9 mouse cellular contexts compared by ENCODE assay signal in the genomic region with DNA sequence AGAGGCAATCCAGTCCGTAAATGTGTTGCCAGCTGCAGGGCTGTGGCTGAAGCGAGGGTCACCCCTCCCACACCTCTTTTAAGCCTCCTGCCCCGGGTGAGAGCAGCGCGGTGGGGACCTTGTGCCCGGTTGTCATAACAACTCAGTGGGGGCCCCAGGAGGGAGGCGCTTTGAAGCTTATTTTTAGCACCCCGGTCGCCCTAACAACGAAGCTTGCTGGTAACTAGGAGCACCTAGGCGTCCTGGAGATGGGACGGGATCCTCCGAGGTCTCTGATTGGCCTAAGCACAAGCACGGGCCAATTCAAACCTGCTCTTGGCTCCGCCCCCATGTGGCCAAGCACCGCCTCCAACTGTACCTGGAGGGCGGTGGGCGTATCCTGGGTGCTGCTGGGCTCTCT. TPM values are rescaled to one million over a fixed set of nuclear protein-coding genes. Genes with fewer than 3 reads are reported as not detected.
DNase-seq lines count a peak whose midpoint lies in the region; ATAC-seq and TF ChIP-seq lines count a peak whose summit lies in the region.
"Had no signal": no experiment of that assay in that cellular context is flagged by ENCODE, and none has a peak within 500 bp of the region (broad histone marks: within the 10 kb centered on the region; RNA-seq: fewer than 3 reads in every experiment).

No protein-coding gene starts in this region.

- peak; percentile 26; the same call in 1 of the 2 replicates for ATAC-seq in forebrain, embryonic 15.5 days (replicated peaks)
- ATAC-seq in midbrain, postnatal 0 days (ENCODE audit: low FRiP score) = peak; percentile 77

- no peaks in the 10 kb centered on the region for H3K4me1 ChIP-seq in ES-Bruce4 (ENCODE audit: control insufficient read depth, insufficient read depth, low read length)
- H3K4me1 ChIP-seq in forebrain, embryonic 15.5 days = peaks cover 39% of the 10 kb centered on the region
- peaks cover 18% of the 10 kb centered on the region; the same call in 1 of the 2 replicates for H3K4me1 ChIP-seq in midbrain, postnatal 0 days (ENCODE audit: insufficient read depth, low read length)

- TF ChIP-seq CTCF in ES-Bruce4 (IDR thresholded peaks at IDR 0.05; ENCODE audit: low read depth, low read length) = no peak
- TF ChIP-seq CTCF in midbrain, postnatal 0 days (IDR thresholded peaks at IDR 0.05) = 0 out of 2 replicates have a peak, but pooled peaks have one; percentile 27

- no peaks in the 10 kb centered on the region for H3K27me3 ChIP-seq in ES-Bruce4 (ENCODE audit: control insufficient read depth, insufficient read depth, low read length, poor library complexity, severe bottlenecking)
- peaks cover 7% of the 10 kb centered on the region; the same call in 1 of the 2 replicates for H3K27me3 ChIP-seq in forebrain, embryonic 15.5 days
- H3K27me3 ChIP-seq in midbrain, postnatal 0 days (ENCODE audit: insufficient read depth, low read length) = no peaks in the 10 kb centered on the region

- H3K4me2 ChIP-seq in forebrain, embryonic 15.5 days (replicated peaks) = peak overlapping the region; percentile 25
- H3K4me2 ChIP-seq in midbrain, postnatal 0 days (ENCODE audit: low read depth, low read length, poor library complexity, severe bottlenecking) = peak overlapping the region; percentile 40

- peak; percentile 42 to 48 for DNase-seq in cerebellum, postnatal 10 days
- no peak for DNase-seq in cerebellum, adult 11 months
- peak; percentile 61 to 67 for DNase-seq in layer of hippocampus, postnatal 14 days (ENCODE audit: low spot score in 2 of 2)
- peak; percentile 72 for DNase-seq in midbrain, postnatal 0 days (ENCODE audit: low spot score)
- peak; percentile 24 to 39 for DNase-seq in thymus, postnatal 36 days
- no peak for DNase-seq in gastrocnemius, adult 8-10 months (ENCODE audit: low spot score in 2 of 2)

- 2% methylated on average over 18 of the region's 18 CpGs for WGBS in forebrain, embryonic 15.5 days
- 3% methylated on average over 18 of the region's 18 CpGs for WGBS in midbrain, postnatal 0 days

- no peaks in the 10 kb centered on the region for H3K9me3 ChIP-seq in ES-Bruce4 (replicated peaks; ENCODE audit: control insufficient read depth, insufficient read depth, low read length, poor library complexity, severe bottlenecking)
- H3K9me3 ChIP-seq in forebrain, embryonic 15.5 days = no peaks in the 10 kb centered on the region
- H3K9me3 ChIP-seq in midbrain, postnatal 0 days (ENCODE audit: low read length) = no peaks in the 10 kb centered on the region

- no peak for TF ChIP-seq EP300 in ES-Bruce4 (IDR thresholded peaks at IDR 0.05; ENCODE audit: insufficient read depth, low read depth, low read length)

- no peak for TF ChIP-seq POLR2A in ES-Bruce4 (IDR thresholded peaks at IDR 0.05; ENCODE audit: insufficient read depth, low read length)

- H3K4me3 ChIP-seq in ES-Bruce4 (ENCODE audit: low read depth, low read length) = 0 out of 2 replicates have a peak overlapping the region, but pooled peaks have one; percentile 3
- H3K4me3 ChIP-seq in forebrain, embryonic 15.5 days = no peak overlapping the region
- 0 out of 2 replicates have a peak overlapping the region, but pooled peaks have one; percentile 2 for H3K4me3 ChIP-seq in midbrain, postnatal 0 days (ENCODE audit: low read depth, low read length)

- no peak overlapping the region for H3K9ac ChIP-seq in ES-Bruce4 (ENCODE audit: low read depth, poor library complexity, severe bottlenecking)
- H3K9ac ChIP-seq in forebrain, embryonic 15.5 days (replicated peaks) = no peak overlapping the region
- no peak overlapping the region for H3K9ac ChIP-seq in midbrain, postnatal 0 days (replicated peaks; ENCODE audit: low read length, poor library complexity, severe bottlenecking)

- no peaks in the 10 kb centered on the region for H3K36me3 ChIP-seq in ES-Bruce4 (ENCODE audit: control insufficient read depth, insufficient read depth, low read length, poor library complexity, severe bottlenecking)
- H3K36me3 ChIP-seq in forebrain, embryonic 15.5 days = no peaks in the 10 kb centered on the region
- 0 out of 2 replicates have a peak, but pooled peaks cover 3% of the 10 kb centered on the region for H3K36me3 ChIP-seq in midbrain, postnatal 0 days (ENCODE audit: insufficient read depth, low read length)

- H3K27ac ChIP-seq in ES-Bruce4 (ENCODE audit: insufficient read depth, low read length) = no peak overlapping the region
- 0 out of 2 replicates have a peak overlapping the region, but pooled peaks have one; percentile 0 for H3K27ac ChIP-seq in forebrain, embryonic 15.5 days (replicated peaks)
- peak overlapping the region; percentile 65 for H3K27ac ChIP-seq in midbrain, postnatal 0 days (ENCODE audit: low read depth, low read length)

RNA-seq across cellular contexts. Expression of gene Necab2, which starts 19.6 kb away (rescaled TPM):
- 3.8 and 4.3 TPM in 2 replicates for polyA plus RNA-seq in ES-Bruce4 (2011; ENCODE audit: insufficient read depth, insufficient read length, low read depth, missing spikeins)
- polyA plus RNA-seq in forebrain, embryonic 15.5 days (2015; fragmentation: Nextera tagmentation; extraction: Ambion mirVana) = 15.7 and 17.9 TPM in 2 replicates
- 100 to 1,000 TPM; 126 to 129 TPM for total RNA-seq in layer of hippocampus, postnatal 14 days (2021)
- 106 and 119 TPM in 2 replicates for total RNA-seq in midbrain, postnatal 0 days (2014; rRNA removed)
- 76.6 and 84.6 TPM in 2 replicates for polyA plus RNA-seq in midbrain, postnatal 0 days (2015; fragmentation: Nextera tagmentation; extraction: Ambion mirVana)
- under 1 TPM in 1 of 4 experiments, not detected in 3; 0.22 TPM for total RNA-seq in gastrocnemius, adult 8-10 months (2022)
- total RNA-seq: common myeloid progenitor, adult 5-6 weeks had no signal

RNA-seq across cellular contexts. Expression of gene Osgin1, which starts 32.2 kb away (rescaled TPM):
- not detected in 2 replicates for polyA plus RNA-seq in ES-Bruce4 (2011; ENCODE audit: insufficient read depth, insufficient read length, low read depth, missing spikeins)
- 0.19 and 0.22 TPM in 2 replicates for polyA plus RNA-seq in forebrain, embryonic 15.5 days (2015; fragmentation: Nextera tagmentation; extraction: Ambion mirVana)
- 1 to 10 TPM in 1 of 2 experiments, under 1 TPM in 1; 0.19 to 1.2 TPM for total RNA-seq in layer of hippocampus, postnatal 14 days (2021)
- 0.38 TPM in 1 of 2 replicates, not detected in the other for total RNA-seq in midbrain, postnatal 0 days (2014; rRNA removed)
- polyA plus RNA-seq in midbrain, postnatal 0 days (2015; fragmentation: Nextera tagmentation; extraction: Ambion mirVana) = 0.15 and 0.32 TPM in 2 replicates
- 10 to 100 TPM in 2 of 4 experiments, 1 to 10 TPM in 2; 5.9 to 19.9 (median 10.1) TPM for total RNA-seq in gastrocnemius, adult 8-10 months (2022)
- total RNA-seq: common myeloid progenitor, adult 5-6 weeks had no signal

RNA-seq across cellular contexts. Expression of gene Slc38a8, which starts 35.4 kb away (rescaled TPM):
- not detected in 2 replicates for polyA plus RNA-seq in ES-Bruce4 (2011; ENCODE audit: insufficient read depth, insufficient read length, low read depth, missing spikeins)
- polyA plus RNA-seq in forebrain, embryonic 15.5 days (2015; fragmentation: Nextera tagmentation; extraction: Ambion mirVana) = not detected in 2 replicates
- total RNA-seq in layer of hippocampus, postnatal 14 days (2021) = under 1 TPM; 0.23 to 0.29 TPM
- total RNA-seq in midbrain, postnatal 0 days (2014; rRNA removed) = 0.16 and 0.19 TPM in 2 replicates
- 0.09 and 0.12 TPM in 2 replicates for polyA plus RNA-seq in midbrain, postnatal 0 days (2015; fragmentation: Nextera tagmentation; extraction: Ambion mirVana)
- not detected for total RNA-seq in gastrocnemius, adult 8-10 months (2022)
- total RNA-seq: common myeloid progenitor, adult 5-6 weeks had no signal

Comparison
In these comparisons a context has a peak if more than half of its experiments do, and no peak if none do; other contexts are left out.
1. DNase-seq: peak in cerebellum, postnatal 10 days (2 of 2), layer of hippocampus, postnatal 14 days (2 of 2), midbrain, postnatal 0 days (single experiment) and thymus, postnatal 36 days (2 of 2); none in cerebellum, adult 11 months (single experiment) and gastrocnemius, adult 8-10 months (0 of 2).
2. RNA of gene Necab2, which starts 19.6 kb away (total RNA-seq): 126 to 129 TPM in layer of hippocampus, postnatal 14 days and 106 to 119 TPM in midbrain, postnatal 0 days; 0.22 TPM in gastrocnemius, adult 8-10 months; every median in the first group is over 10 times any median in the second.